Mouse (Mus musculus) megakaryocyte, embryonic 14.5 days (primary cell): ENCODE measurements around the gene Zfp691. TPM values are rescaled to one million over a fixed set of nuclear protein-coding genes. Genes with fewer than 3 reads are reported as not detected.

Experiments used
- H3K27me3 ChIP-seq: replicated peaks from 2 replicates; pipeline ENCODE3; 2012; ENCODE audit warnings: inconsistent platforms
- H3K36me3 ChIP-seq: replicated peaks from 2 replicates; pipeline ENCODE3; 2012; ENCODE audit warnings: low read length, inconsistent platforms, mixed read lengths
- H3K4me1 ChIP-seq: 2 replicates; pipeline ENCODE4 v1.6.1; 2012; ENCODE audit warnings: inconsistent platforms
- H3K4me3 ChIP-seq: replicated peaks from 2 replicates; pipeline ENCODE3; 2012; ENCODE audit warnings: moderate library complexity, mild to moderate bottlenecking, inconsistent platforms
- H3K9me3 ChIP-seq: 2 replicates; pipeline ENCODE4 v1.6.1; 2012; ENCODE audit warnings: inconsistent platforms
- FLI1 ChIP-seq: IDR thresholded peaks from 2 replicates; pipeline ENCODE4 v1.6.1; 2012; ENCODE audit warnings: low read length, inconsistent platforms, mixed read lengths
- GATA1 ChIP-seq: IDR thresholded peaks from 3 replicates; pipeline ENCODE4 v1.6.1; 2012; ENCODE audit warnings: mixed read lengths, low read length, inconsistent platforms, borderline replicate concordance
- polyA plus RNA-seq: library from polyadenylated mRNA; stranded (reverse); fragments of >175 nt; gene quantifications from 2 replicates; pipeline ENCODE4 v1.2.3, GENCODE M21; 2012; ENCODE audit warnings: low replicate concordance; ENCODE audit not compliant: insufficient read depth

The Zfp691 gene
- polyA plus RNA-seq, 1 experiment: 9.7 TPM

- H3K36me3 ChIP-seq: peaks cover 98% of the 10 kb centered on the region
- TF ChIP-seq FLI1: no peak
- no peak for TF ChIP-seq GATA1
- no peaks in the 10 kb centered on the region for H3K27me3 ChIP-seq
- no peaks in the 10 kb centered on the region for H3K9me3 ChIP-seq
- peak overlapping the region; percentile 73 for H3K4me3 ChIP-seq
- H3K4me1 ChIP-seq: peaks cover 94% of the 10 kb centered on the region
Measured at GRCm38 (mm10) chr4:119128547-119128946, 45.4 kb downstream of the Zfp691 start.

- Histone ChIP-seq H3K4me1 (peaks cover 98% of the 10 kb centered on the region), H3K9me3 (no peaks in the 10 kb centered on the region), H3K4me3 (peak overlapping the region; percentile 80), H3K36me3 (peaks cover 98% of the 10 kb centered on the region), H3K27me3 (no peaks in the 10 kb centered on the region)
- TF ChIP-seq GATA1 (no peak), FLI1 (peak; percentile 61; the same call in 1 of the 2 replicates)
Measured at GRCm38 (mm10) chr4:119127229-119127628, 46.8 kb downstream of the Zfp691 start.

- Histone ChIP-seq H3K4me3 (peak overlapping the region; percentile 80), H3K9me3 (no peaks in the 10 kb centered on the region), H3K4me1 (peaks cover 100% of the 10 kb centered on the region), H3K36me3 (peaks cover 98% of the 10 kb centered on the region), H3K27me3 (no peaks in the 10 kb centered on the region)
- TF ChIP-seq GATA1: no peak
- no peak for TF ChIP-seq FLI1
Measured at GRCm38 (mm10) chr4:119125577-119126270, 48.3 kb downstream of the Zfp691 start.

GRCm38 (mm10) chr4:119124771-119125273 is 49.2 kb downstream of the Zfp691 start:
- Histone ChIP-seq H3K4me3 (peak overlapping the region; percentile 80), H3K9me3 (no peaks in the 10 kb centered on the region), H3K27me3 (no peaks in the 10 kb centered on the region), H3K4me1 (peaks cover 100% of the 10 kb centered on the region), H3K36me3 (peaks cover 98% of the 10 kb centered on the region)
- TF ChIP-seq FLI1: no peak
- TF ChIP-seq GATA1: no peak

- peaks cover 98% of the 10 kb centered on the region for H3K36me3 ChIP-seq
- TF ChIP-seq GATA1 (no peak), FLI1 (no peak)
- H3K4me1 ChIP-seq: peaks cover 100% of the 10 kb centered on the region
- no peaks in the 10 kb centered on the region for H3K27me3 ChIP-seq
- no peak overlapping the region for H3K4me3 ChIP-seq
- H3K9me3 ChIP-seq: no peaks in the 10 kb centered on the region
Measured at GRCm38 (mm10) chr4:119121249-119121648, 52.7 kb downstream of the Zfp691 start.

- TF ChIP-seq GATA1: no peak
- TF ChIP-seq FLI1: no peak
- H3K36me3 ChIP-seq: peaks cover 99% of the 10 kb centered on the region
- H3K27me3 ChIP-seq: no peaks in the 10 kb centered on the region
- no peaks in the 10 kb centered on the region for H3K9me3 ChIP-seq
- peaks cover 100% of the 10 kb centered on the region for H3K4me1 ChIP-seq
- peak overlapping the region; percentile 66 for H3K4me3 ChIP-seq
Measured at GRCm38 (mm10) chr4:119120095-119120494, 53.9 kb downstream of the Zfp691 start.

Other genes starting within 250 kb of the Zfp691 start
- 0.32 TPM in 1 of 2 replicates, not detected in the other for gene Olfr1328, start 235.6 kb downstream of the Zfp691 start, polyA plus RNA-seq
- not detected in 2 replicates for gene Lao1, start 212.6 kb downstream of the Zfp691 start, polyA plus RNA-seq
- 106 and 116 TPM in 2 replicates for gene Slc2a1, start 65.5 kb downstream of the Zfp691 start, polyA plus RNA-seq
- gene Ermap, start 15.8 kb upstream of the Zfp691 start, polyA plus RNA-seq: 0.10 TPM in 1 of 2 replicates, not detected in the other
- gene Svbp, start 21.1 kb upstream of the Zfp691 start, polyA plus RNA-seq: 3.9 and 54.3 TPM in 2 replicates
- gene Tmem269, start 44.0 kb upstream of the Zfp691 start, polyA plus RNA-seq: not detected in 2 replicates
- gene AU022252, start 58.5 kb upstream of the Zfp691 start, polyA plus RNA-seq: 14.7 and 17.1 TPM in 2 replicates
- gene P3h1, start 58.7 kb upstream of the Zfp691 start, polyA plus RNA-seq: 39.1 and 45.5 TPM in 2 replicates
- gene Cldn19, start 81.2 kb upstream of the Zfp691 start, polyA plus RNA-seq: not detected in 2 replicates
- 965 and 1,779 TPM in 2 replicates for gene Ybx1, start 120.4 kb upstream of the Zfp691 start, polyA plus RNA-seq
- gene Ppih, start 146.4 kb upstream of the Zfp691 start, polyA plus RNA-seq: 1.7 TPM in 1 of 2 replicates, not detected in the other
- gene Ccdc30, start 241.3 kb upstream of the Zfp691 start, polyA plus RNA-seq: 0.03 TPM in 1 of 2 replicates, not detected in the other
- 7.7 and 11.4 TPM in 2 replicates for gene Ppcs, start 248.2 kb upstream of the Zfp691 start, polyA plus RNA-seq
- gene Zmynd12, start 248.6 kb upstream of the Zfp691 start, polyA plus RNA-seq: not detected in 2 replicates